Mouse (Mus musculus) spleen, adult 2 months (tissue): Measurements from ENCODE around the gene E030018B13Rik. TPM values are rescaled to one million over a fixed set of nuclear protein-coding genes. Genes with fewer than 3 reads are reported as not detected.
A peak's percentile ranks its signal among the peaks of the same experiment; 100 is the strongest.

Experiments used
- DNase-seq, 2 experiments: peaks; one replicate each; pipeline versions ENCODE4 v3.0.0 to v3.0.0-alpha.2; 2012 to 2021; ENCODE audit warnings: low spot score in 2 of 2, low read depth in 1 of 2
- H3K27ac ChIP-seq: fragments of 200-500 bp; 2 replicates; pipeline ENCODE4 v1.5.1; 2012; ENCODE audit warnings: low read length, inconsistent platforms; ENCODE audit not compliant: insufficient read depth
- H3K27me3 ChIP-seq: fragments of 200-500 bp; 2 replicates; pipeline ENCODE4 v1.6.1; 2012; ENCODE audit warnings: mild to moderate bottlenecking, moderate library complexity, low read length, inconsistent platforms; ENCODE audit not compliant: control insufficient read depth, insufficient read depth
- H3K36me3 ChIP-seq: fragments of 200-500 bp; 2 replicates; pipeline ENCODE4 v1.6.1; 2012; ENCODE audit warnings: mild to moderate bottlenecking, low read length, inconsistent platforms; ENCODE audit not compliant: control insufficient read depth, insufficient read depth
- H3K4me1 ChIP-seq: fragments of 200-500 bp; 2 replicates; pipeline ENCODE4 v1.6.1; 2011; ENCODE audit warnings: inconsistent platforms; ENCODE audit not compliant: control insufficient read depth, insufficient read depth, insufficient read length
- H3K4me3 ChIP-seq: fragments of 200-500 bp; 2 replicates; pipeline ENCODE4 v1.5.1; 2011; ENCODE audit warnings: mild to moderate bottlenecking, inconsistent platforms; ENCODE audit not compliant: insufficient read depth, insufficient read length; ENCODE audit errors: extremely low read depth
- CTCF ChIP-seq: fragments of 200-500 bp; IDR thresholded peaks from 2 replicates; pipeline ENCODE4 v1.5.1; 2011; ENCODE audit warnings: mild to moderate bottlenecking, inconsistent platforms; ENCODE audit not compliant: insufficient read depth, insufficient read length, insufficient replicate concordance; ENCODE audit errors: extremely low read depth
- POLR2A ChIP-seq: fragments of 200-500 bp; IDR thresholded peaks from 2 replicates; pipeline ENCODE4 v1.6.1; 2011; ENCODE audit warnings: low read depth, low read length, inconsistent platforms
- WGBS: fragments of 180-500 bp; shearing (Covaris S2); methylation state at CpG from one replicate; pipeline ENCODE4 v1.1.7; 2018; 5-methylcytosine and 5-hydroxymethylcytosine counted together
- polyA plus RNA-seq: library from polyadenylated mRNA; depleted of rRNA; stranded (reverse); fragments of >200 nt; gene quantifications from 2 replicates; pipeline ENCODE4 v1.2.3, GENCODE M21; 2012

The E030018B13Rik gene
- polyA plus RNA-seq, 1 experiment = not detected

DNA sequence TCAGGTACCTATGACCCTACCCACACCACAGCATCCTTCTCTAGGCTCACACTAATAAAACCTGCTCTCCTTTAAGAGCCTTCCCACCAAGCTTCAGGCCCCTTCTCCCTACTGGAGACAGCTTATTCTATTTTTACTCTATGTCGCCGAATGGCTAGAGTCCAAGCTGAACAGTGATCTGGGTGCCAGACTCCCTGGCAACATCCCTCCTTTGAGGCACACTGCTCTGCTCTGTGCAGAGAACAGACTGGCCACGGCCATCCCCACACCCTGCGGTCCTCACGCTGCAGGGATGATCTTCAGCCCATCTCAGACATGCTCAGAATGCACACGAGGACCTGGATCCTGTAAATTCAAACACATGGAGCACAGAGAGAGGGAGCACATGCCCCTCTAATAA is 37.1 kb upstream of the E030018B13Rik start:
- H3K4me1 ChIP-seq = no peaks in the 10 kb centered on the region
- H3K27ac ChIP-seq = no peak overlapping the region
- no peak overlapping the region for H3K4me3 ChIP-seq
- no peak for TF ChIP-seq POLR2A
- no peak for TF ChIP-seq CTCF
- no peaks in the 10 kb centered on the region for H3K27me3 ChIP-seq
- no peak for DNase-seq
- H3K36me3 ChIP-seq = no peaks in the 10 kb centered on the region
- WGBS = 83% methylated on average over 6 of the region's 6 CpGs

DNA sequence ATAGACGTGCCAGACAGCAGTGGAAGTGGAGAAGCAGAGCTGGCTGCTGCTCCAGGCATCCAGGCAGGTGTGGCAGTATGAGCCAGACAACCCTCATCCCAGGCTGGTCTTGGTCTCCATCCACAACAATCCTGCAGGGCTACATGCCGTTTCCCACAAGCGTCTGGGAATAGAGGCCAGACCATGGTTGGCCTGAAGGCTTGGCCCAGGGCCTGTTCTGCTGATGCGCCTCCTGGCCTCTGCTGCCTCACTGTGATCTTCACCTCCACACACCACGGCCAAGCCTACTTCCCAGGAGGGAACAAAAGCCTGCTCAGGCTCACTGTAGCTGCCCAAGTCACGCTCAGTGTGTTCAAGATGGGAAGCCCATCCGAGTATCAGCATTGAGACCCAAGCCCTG is 33.9 kb upstream of the E030018B13Rik start:
- no peak for TF ChIP-seq POLR2A

GRCm38 (mm10) chr7:63885025-63885424 is 31.6 kb upstream of the E030018B13Rik start:
- DNase-seq = no peak

More for the DNA sequence above, 33.9 kb upstream of the E030018B13Rik start:
- Histone ChIP-seq H3K4me1 (0 out of 2 replicates have a peak, but pooled peaks cover 2% of the 10 kb centered on the region), H3K27ac (no peak overlapping the region), H3K4me3 (no peak overlapping the region), H3K27me3 (no peaks in the 10 kb centered on the region), H3K36me3 (peaks cover 2% of the 10 kb centered on the region; the same call in 1 of the 2 replicates)
- WGBS = 93% methylated on average over 7 of the region's 7 CpGs
- DNase-seq = no peak

GRCm38 (mm10) chr7:63887034-63887551 is 29.6 kb upstream of the E030018B13Rik start:
- no peak overlapping the region for H3K4me3 ChIP-seq
- no peak for DNase-seq
- TF ChIP-seq CTCF (no peak), POLR2A (no peak)
- peak overlapping the region; percentile 0; the same call in 1 of the 2 replicates for H3K27ac ChIP-seq
- peaks cover 28% of the 10 kb centered on the region for H3K36me3 ChIP-seq
- H3K4me1 ChIP-seq = peaks cover 5% of the 10 kb centered on the region
- 49% methylated on average over 8 of the region's 8 CpGs for WGBS
- no peaks in the 10 kb centered on the region for H3K27me3 ChIP-seq

More at GRCm38 (mm10) chr7:63885025-63885424, 31.6 kb upstream of the E030018B13Rik start:
- Histone ChIP-seq H3K4me3 (no peak overlapping the region), H3K27me3 (no peaks in the 10 kb centered on the region), H3K27ac (no peak overlapping the region), H3K36me3 (peaks cover 13% of the 10 kb centered on the region), H3K4me1 (peaks cover 3% of the 10 kb centered on the region; the same call in 1 of the 2 replicates)
- TF ChIP-seq POLR2A (no peak), CTCF (no peak)
- 90% methylated on average over 7 of the region's 7 CpGs for WGBS

DNA sequence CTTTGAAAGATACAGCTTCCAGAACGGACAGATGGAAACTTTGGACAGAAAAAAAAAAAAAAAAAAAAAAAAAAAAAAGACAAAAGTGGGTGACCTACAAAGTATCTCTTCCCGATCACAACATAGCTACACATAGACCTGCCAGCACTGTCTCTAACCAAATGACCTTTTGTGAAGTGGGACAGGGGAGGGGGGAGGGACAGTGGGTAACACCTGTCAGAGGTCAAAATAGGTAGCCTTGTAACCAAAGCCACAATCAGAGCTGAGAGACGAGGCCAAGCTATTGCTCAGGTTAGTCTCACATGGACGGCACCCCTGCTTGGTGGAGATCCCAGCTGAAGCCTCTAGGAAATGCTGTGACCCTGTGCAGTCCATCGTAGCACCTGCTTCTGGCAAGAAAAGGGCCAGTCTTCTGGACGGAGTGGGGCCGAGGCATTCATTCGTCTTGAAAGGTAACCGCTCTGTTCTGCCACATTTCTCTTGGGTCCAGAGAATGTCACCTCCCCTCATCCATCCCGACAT is 29.0 kb upstream of the E030018B13Rik start:
- Histone ChIP-seq H3K4me1 (peaks cover 5% of the 10 kb centered on the region), H3K27ac (no peak overlapping the region), H3K4me3 (no peak overlapping the region), H3K36me3 (peaks cover 28% of the 10 kb centered on the region), H3K27me3 (no peaks in the 10 kb centered on the region)
- no peak for DNase-seq
- TF ChIP-seq POLR2A = no peak
- TF ChIP-seq CTCF = no peak
- 86% methylated on average over 10 of the region's 10 CpGs for WGBS

DNA sequence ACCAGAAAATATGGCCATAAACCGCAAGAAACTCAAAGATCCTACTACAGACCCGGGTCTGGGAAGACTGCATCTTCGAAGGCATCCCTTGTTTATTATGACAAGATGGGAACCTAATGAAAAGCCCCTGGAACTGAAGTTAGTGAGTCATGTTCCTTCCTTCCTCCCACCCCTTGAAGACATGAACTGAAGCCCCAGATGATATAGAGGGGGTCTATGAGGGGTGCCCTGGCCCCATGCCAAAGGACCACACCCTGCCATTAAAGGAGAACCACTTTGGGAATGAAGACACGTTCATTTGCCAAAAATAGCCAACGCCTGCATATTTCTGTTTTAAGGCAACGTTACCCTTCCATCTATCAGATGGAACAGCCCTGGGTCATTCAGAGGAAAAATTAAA is 28.0 kb upstream of the E030018B13Rik start:
- peaks cover 7% of the 10 kb centered on the region for H3K4me1 ChIP-seq
- no peak for TF ChIP-seq POLR2A
- no peak for TF ChIP-seq CTCF
- H3K36me3 ChIP-seq = peaks cover 28% of the 10 kb centered on the region
- H3K27me3 ChIP-seq = no peaks in the 10 kb centered on the region
- WGBS = 86% methylated on average over 6 of the region's 6 CpGs
- no peak for DNase-seq
- H3K4me3 ChIP-seq = no peak overlapping the region
- no peak overlapping the region for H3K27ac ChIP-seq

- no peak for DNase-seq
- Histone ChIP-seq H3K4me1 (peaks cover 7% of the 10 kb centered on the region), H3K27ac (no peak overlapping the region), H3K4me3 (no peak overlapping the region), H3K36me3 (peaks cover 28% of the 10 kb centered on the region), H3K27me3 (no peaks in the 10 kb centered on the region)
- WGBS = 92% methylated on average over 9 of the region's 9 CpGs
- TF ChIP-seq POLR2A = no peak
- TF ChIP-seq CTCF = no peak
These were observed 27.3 kb upstream of the E030018B13Rik start for GRCm38 (mm10) chr7:63889116-63889975.
